Mouse (Mus musculus) ES-E14 (cell line): ENCODE data around the gene Reg4.

Experiments used
- CHD2 ChIP-seq: IDR thresholded peaks from 2 replicates; pipeline ENCODE4 v1.6.1; 2014; ENCODE audit warnings: mild to moderate bottlenecking, low read depth, low read length, inconsistent platforms
- HCFC1 ChIP-seq: IDR thresholded peaks from 2 replicates; pipeline ENCODE4 v1.6.1; 2012; ENCODE audit warnings: low read length, inconsistent platforms, borderline replicate concordance; ENCODE audit not compliant: insufficient read depth
- MAFK ChIP-seq: IDR thresholded peaks from 2 replicates; pipeline ENCODE4 v1.6.1; 2014; ENCODE audit warnings: mild to moderate bottlenecking, low read depth, low read length, inconsistent platforms; ENCODE audit not compliant: insufficient read depth
- ZC3H11A ChIP-seq: IDR thresholded peaks from 2 replicates; pipeline ENCODE4 v1.6.1; 2012; ENCODE audit warnings: low read depth, mild to moderate bottlenecking, inconsistent platforms, low read length, borderline replicate concordance
- ZNF384 ChIP-seq: IDR thresholded peaks from 2 replicates; pipeline ENCODE4 v1.6.1; 2012; ENCODE audit warnings: low read depth, low read length, inconsistent platforms

- TF ChIP-seq ZNF384 (no peak), MAFK (no peak), HCFC1 (no peak), ZC3H11A (no peak), CHD2 (no peak)
Measured at GRCm38 (mm10) chr3:98238150-98238549, 16.2 kb downstream of the Reg4 start.
